Mouse (Mus musculus) 416B (cell line): Measurements from ENCODE around the gene Ppil6.

Experiments
- DNase-seq: peaks from one replicate; pipeline ENCODE4 v3.0.0; 2011; ENCODE audit warnings: low read depth

The Ppil6 gene

DNA sequence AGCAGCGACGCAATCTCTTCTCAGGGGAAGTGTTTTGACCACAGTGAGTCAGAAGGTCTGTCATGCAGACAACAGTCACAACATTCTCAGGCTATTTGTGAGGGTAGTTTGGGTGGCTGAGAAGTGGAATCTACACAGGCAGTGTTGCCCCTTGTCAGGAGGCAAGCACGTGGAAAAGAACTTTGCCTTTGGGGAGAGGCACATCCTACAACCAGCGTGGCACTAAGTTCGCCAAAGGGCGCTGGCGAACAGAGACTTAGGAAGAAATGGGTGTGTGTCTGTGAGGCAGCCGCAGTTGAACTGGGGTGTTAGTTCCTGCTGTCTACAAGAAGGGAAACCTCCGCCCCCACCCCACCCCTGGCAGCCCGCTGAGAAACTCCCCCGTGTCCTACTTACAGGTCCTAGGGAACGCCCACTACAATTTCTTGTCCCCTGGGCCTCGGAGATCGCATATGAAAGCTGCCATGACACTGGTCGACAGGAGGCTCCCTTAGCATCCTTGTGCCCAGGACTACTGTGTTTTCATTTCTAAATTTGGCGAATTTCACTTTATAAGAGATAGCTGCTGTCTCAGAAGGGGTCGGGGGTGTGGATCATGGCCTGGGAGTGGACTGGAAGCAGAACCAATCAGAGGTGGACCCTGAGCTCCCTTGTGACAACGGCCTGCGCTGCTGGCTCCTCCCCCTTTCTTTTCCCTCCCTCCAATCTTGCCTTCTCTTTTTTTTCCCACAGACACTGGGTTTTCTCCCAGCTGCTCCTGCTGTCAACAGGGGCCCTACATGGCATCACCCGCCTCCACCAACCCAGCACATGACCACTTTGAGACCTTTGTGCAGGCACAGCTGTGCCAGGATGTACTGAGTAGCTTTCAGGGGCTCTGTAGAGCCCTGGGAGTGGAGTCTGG lies 12.7 kb upstream of the Ppil6 start:
- DNase-seq, result peak; percentile 89

GRCm38 (mm10) chr10:41479961-41480360 lies 10.3 kb upstream of the Ppil6 start:
- no peak for DNase-seq

- peak; percentile 14 for DNase-seq
These were observed 9.0 kb upstream of the Ppil6 start for GRCm38 (mm10) chr10:41480938-41481880.

- no peak for DNase-seq
These were observed 7.8 kb upstream of the Ppil6 start for GRCm38 (mm10) chr10:41482446-41482845.

GRCm38 (mm10) chr10:41485778-41486177 lies 4.5 kb upstream of the Ppil6 start:
- DNase-seq, result no peak

- peak; percentile 26 for DNase-seq
These were observed 3.6 kb upstream of the Ppil6 start for GRCm38 (mm10) chr10:41486506-41487170.

- peak; percentile 58 for DNase-seq
These were observed 1.4 kb upstream of the Ppil6 start for GRCm38 (mm10) chr10:41488877-41489276.

- no peak for DNase-seq
These were observed 945 bp upstream of the Ppil6 start for GRCm38 (mm10) chr10:41489294-41489693.

DNA sequence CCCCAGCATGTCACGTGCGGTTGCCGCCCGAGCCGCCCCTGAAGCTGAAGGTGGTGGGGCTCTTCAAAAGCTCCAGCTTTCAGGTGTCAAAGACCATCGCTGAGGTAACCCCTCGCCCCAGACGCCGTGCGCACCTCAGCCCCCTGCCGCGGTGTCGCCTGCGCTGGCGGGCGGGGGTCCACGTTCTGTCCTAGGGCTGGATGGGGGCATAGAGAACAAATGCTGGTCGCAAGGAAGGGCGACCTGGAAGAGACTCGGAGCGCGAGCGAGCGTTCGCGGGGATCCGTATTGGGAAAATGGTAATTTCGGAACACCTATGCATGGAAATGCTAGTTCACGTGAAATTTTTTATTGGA lies 257 bp downstream of the Ppil6 start:
- DNase-seq, result no peak

- peak; percentile 60 for DNase-seq
These were observed 872 bp downstream of the Ppil6 start for GRCm38 (mm10) chr10:41491111-41491510.

DNA sequence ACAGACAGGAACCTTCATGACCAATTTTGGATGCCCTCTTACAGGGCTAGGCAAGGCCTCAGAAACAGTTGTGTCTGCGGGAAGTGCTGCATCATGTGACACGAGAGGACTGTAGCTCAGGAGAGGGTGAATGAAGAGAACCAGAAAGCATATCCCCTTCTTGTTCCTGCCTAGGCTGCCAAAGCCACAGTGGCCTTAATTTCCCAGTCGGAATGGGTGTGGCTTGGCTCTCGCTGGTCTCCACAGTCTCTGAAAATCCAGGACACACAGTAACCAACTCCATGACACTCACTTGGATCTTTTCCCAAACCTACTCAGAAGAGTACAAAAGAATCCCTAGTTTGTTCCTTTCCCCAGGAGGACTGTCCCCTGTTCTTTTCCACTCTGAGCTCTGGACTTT lies 10.7 kb downstream of the Ppil6 start:
- DNase-seq, result no peak

GRCm38 (mm10) chr10:41504996-41505395 lies 14.8 kb downstream of the Ppil6 start:
- DNase-seq, result no peak

- peak; percentile 84 for DNase-seq
These were observed 15.2 kb downstream of the Ppil6 start for GRCm38 (mm10) chr10:41505446-41505845.

DNA sequence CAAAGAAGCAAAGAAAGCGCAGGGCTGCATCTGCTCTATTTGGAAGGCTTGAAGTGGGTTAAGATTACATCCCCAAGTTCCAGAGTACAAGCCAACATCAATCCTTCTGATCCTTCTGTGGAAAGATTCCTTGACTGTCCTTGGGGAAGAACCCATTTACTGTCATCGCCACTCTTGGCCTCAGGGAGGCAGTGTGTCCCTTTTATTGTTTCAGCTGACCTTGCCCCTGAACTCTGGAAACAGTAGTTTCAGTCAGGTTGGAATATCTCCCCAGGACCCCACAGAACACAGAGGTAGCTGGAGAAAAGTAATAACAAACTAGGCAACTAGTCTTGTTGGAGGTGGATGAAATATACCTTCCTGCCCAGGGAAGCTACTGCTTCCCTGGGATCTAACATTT lies 18.9 kb downstream of the Ppil6 start:
- peak; percentile 64 for DNase-seq

DNA sequence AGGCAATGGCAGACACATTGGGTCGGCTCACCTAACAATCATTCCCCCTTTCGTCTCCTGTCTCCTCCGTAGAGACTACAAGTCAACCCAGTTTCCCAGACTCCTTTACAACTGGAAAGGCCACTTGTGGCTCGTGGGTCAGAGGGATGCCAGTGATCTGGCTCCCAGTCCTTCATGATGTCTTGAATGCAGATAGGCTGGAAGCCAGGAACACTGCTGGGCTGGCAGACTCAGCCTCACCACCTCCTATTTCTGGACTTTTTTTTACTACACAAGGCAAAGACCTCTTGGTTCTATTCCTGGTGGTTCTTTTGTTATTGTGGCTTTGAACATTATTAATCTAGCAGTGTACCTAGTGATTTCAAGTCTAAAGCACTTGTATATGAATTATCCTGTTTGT lies 24.1 kb downstream of the Ppil6 start:
- no peak for DNase-seq

- DNase-seq, result no peak
These were observed 24.7 kb downstream of the Ppil6 start for GRCm38 (mm10) chr10:41514921-41515320.

GRCm38 (mm10) chr10:41518508-41518980 lies 28.3 kb downstream of the Ppil6 start:
- peak; percentile 96 for DNase-seq

- peak; percentile 96 for DNase-seq
These were observed 28.9 kb downstream of the Ppil6 start, which contains the start of gene Cd164 for GRCm38 (mm10) chr10:41518981-41519618. Cd164 (plus strand) TSS chr10:41519414.

- peak; percentile 71 for DNase-seq
These were observed 29.6 kb downstream of the Ppil6 start for GRCm38 (mm10) chr10:41519640-41520409.

DNA sequence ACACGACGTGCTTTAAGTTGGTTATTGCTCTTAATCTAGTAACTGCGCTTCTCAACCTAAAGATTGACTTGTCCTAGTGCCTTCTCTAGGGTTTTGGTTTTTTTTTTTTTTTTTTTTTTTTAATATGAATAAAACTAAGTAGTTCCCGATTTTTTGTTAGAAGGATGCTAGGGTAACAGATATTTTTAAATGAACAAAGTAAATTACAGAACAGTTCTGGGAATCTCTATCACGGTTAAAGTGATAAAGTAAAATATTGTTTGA lies 30.1 kb downstream of the Ppil6 start:
- DNase-seq, result no peak

- DNase-seq, result peak; percentile 59
These were observed 33.1 kb downstream of the Ppil6 start for GRCm38 (mm10) chr10:41523386-41523785.
